Mouse (Mus musculus): ENCODE data around the gene Epor. TPM values are rescaled to one million over a fixed set of nuclear protein-coding genes. Genes with fewer than 3 reads are reported as not detected.

Gene Epor
- polyA plus RNA-seq, 1 experiment = 0.57 TPM

- Histone ChIP-seq H3K27me3 (ENCODE audit: control insufficient read depth, insufficient read depth, low read length, poor library complexity, severe bottlenecking) (no peaks in the 10 kb centered on the region), H3K27ac (ENCODE audit: insufficient read depth, low read length) (no peak overlapping the region), H3K9ac (ENCODE audit: low read depth, poor library complexity, severe bottlenecking) (no peak overlapping the region), H3K9me3 (replicated peaks; ENCODE audit: control insufficient read depth, insufficient read depth, low read length, poor library complexity, severe bottlenecking) (no peaks in the 10 kb centered on the region), H3K36me3 (ENCODE audit: control insufficient read depth, insufficient read depth, low read length, poor library complexity, severe bottlenecking) (no peaks in the 10 kb centered on the region), H3K4me1 (ENCODE audit: control insufficient read depth, insufficient read depth, low read length) (no peaks in the 10 kb centered on the region), H3K4me3 (ENCODE audit: low read depth, low read length) (no peak overlapping the region)
- TF ChIP-seq EP300 (IDR thresholded peaks at IDR 0.05; ENCODE audit: insufficient read depth, low read depth, low read length) (no peak), CTCF (IDR thresholded peaks at IDR 0.05; ENCODE audit: low read depth, low read length) (no peak), POLR2A (IDR thresholded peaks at IDR 0.05; ENCODE audit: insufficient read depth, low read length) (no peak)
Measured at GRCm38 (mm10) chr9:21925506-21925905, 37.8 kb downstream of the Epor start.

- TF ChIP-seq POLR2A (IDR thresholded peaks at IDR 0.05; ENCODE audit: insufficient read depth, low read length) (no peak), EP300 (IDR thresholded peaks at IDR 0.05; ENCODE audit: insufficient read depth, low read depth, low read length) (no peak), CTCF (IDR thresholded peaks at IDR 0.05; ENCODE audit: low read depth, low read length) (no peak)
- H3K27ac ChIP-seq (ENCODE audit: insufficient read depth, low read length) = no peak overlapping the region
- no peaks in the 10 kb centered on the region for H3K4me1 ChIP-seq (ENCODE audit: control insufficient read depth, insufficient read depth, low read length)
- no peak overlapping the region for H3K4me3 ChIP-seq (ENCODE audit: low read depth, low read length)
- no peaks in the 10 kb centered on the region for H3K36me3 ChIP-seq (ENCODE audit: control insufficient read depth, insufficient read depth, low read length, poor library complexity, severe bottlenecking)
- no peaks in the 10 kb centered on the region for H3K27me3 ChIP-seq (ENCODE audit: control insufficient read depth, insufficient read depth, low read length, poor library complexity, severe bottlenecking)
- H3K9me3 ChIP-seq (replicated peaks; ENCODE audit: control insufficient read depth, insufficient read depth, low read length, poor library complexity, severe bottlenecking) = no peaks in the 10 kb centered on the region
- no peak overlapping the region for H3K9ac ChIP-seq (ENCODE audit: low read depth, poor library complexity, severe bottlenecking)
Measured at GRCm38 (mm10) chr9:21925034-21925433, 38.3 kb downstream of the Epor start.

GRCm38 (mm10) chr9:21924099-21924493 is 39.2 kb downstream of the Epor start:
- H3K4me3 ChIP-seq (ENCODE audit: low read depth, low read length) = no peak overlapping the region
- 0 out of 2 replicates have a peak overlapping the region, but pooled peaks have one; percentile 12 for H3K27ac ChIP-seq (ENCODE audit: insufficient read depth, low read length)

DNA sequence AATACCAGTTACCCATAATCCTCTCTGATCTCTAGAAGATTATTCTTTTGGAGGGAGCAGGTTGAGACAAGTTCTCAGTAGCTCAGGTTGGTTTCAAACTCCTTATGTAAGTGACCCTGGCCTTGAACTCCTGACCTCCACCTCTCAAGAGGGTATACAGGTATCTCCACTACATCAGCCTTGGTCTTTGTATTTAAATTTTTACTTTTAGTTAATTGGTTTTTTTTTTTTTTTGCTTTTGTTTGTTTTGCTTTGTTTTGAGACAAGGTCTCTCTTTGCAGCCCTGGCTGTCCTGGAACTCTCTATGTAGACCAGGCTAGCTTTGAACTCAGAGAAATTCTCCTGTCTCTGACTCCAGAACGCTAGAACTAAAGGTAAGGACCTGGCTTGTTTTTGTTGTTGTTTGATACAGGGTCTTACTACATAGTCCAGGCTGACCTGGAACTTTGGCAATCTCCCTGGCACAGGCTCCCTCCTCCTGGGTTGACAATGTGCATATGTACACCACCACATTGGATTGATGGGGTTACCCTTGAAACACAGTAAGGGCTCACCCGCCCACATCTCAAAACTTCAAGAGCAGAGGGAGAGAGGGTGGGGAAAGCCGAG is 39.7 kb downstream of the Epor start:
- TF ChIP-seq POLR2A (IDR thresholded peaks at IDR 0.05; ENCODE audit: insufficient read depth, low read length) = no peak
- TF ChIP-seq CTCF (IDR thresholded peaks at IDR 0.05; ENCODE audit: low read depth, low read length) = no peak
- TF ChIP-seq EP300 (IDR thresholded peaks at IDR 0.05; ENCODE audit: insufficient read depth, low read depth, low read length) = no peak
- Histone ChIP-seq H3K9ac (ENCODE audit: low read depth, poor library complexity, severe bottlenecking) (no peak overlapping the region), H3K27me3 (ENCODE audit: control insufficient read depth, insufficient read depth, low read length, poor library complexity, severe bottlenecking) (no peaks in the 10 kb centered on the region), H3K27ac (ENCODE audit: insufficient read depth, low read length) (no peak overlapping the region; the same call in 1 of the 2 replicates), H3K4me1 (ENCODE audit: control insufficient read depth, insufficient read depth, low read length) (no peaks in the 10 kb centered on the region), H3K9me3 (replicated peaks; ENCODE audit: control insufficient read depth, insufficient read depth, low read length, poor library complexity, severe bottlenecking) (no peaks in the 10 kb centered on the region), H3K36me3 (ENCODE audit: control insufficient read depth, insufficient read depth, low read length, poor library complexity, severe bottlenecking) (no peaks in the 10 kb centered on the region), H3K4me3 (ENCODE audit: low read depth, low read length) (no peak overlapping the region)

More at GRCm38 (mm10) chr9:21924099-21924493, 39.2 kb downstream of the Epor start:
- TF ChIP-seq EP300 (IDR thresholded peaks at IDR 0.05; ENCODE audit: insufficient read depth, low read depth, low read length) (no peak), POLR2A (IDR thresholded peaks at IDR 0.05; ENCODE audit: insufficient read depth, low read length) (no peak), CTCF (IDR thresholded peaks at IDR 0.05; ENCODE audit: low read depth, low read length) (no peak)
- Histone ChIP-seq H3K36me3 (ENCODE audit: control insufficient read depth, insufficient read depth, low read length, poor library complexity, severe bottlenecking) (no peaks in the 10 kb centered on the region), H3K27me3 (ENCODE audit: control insufficient read depth, insufficient read depth, low read length, poor library complexity, severe bottlenecking) (no peaks in the 10 kb centered on the region), H3K9me3 (replicated peaks; ENCODE audit: control insufficient read depth, insufficient read depth, low read length, poor library complexity, severe bottlenecking) (no peaks in the 10 kb centered on the region), H3K9ac (ENCODE audit: low read depth, poor library complexity, severe bottlenecking) (no peak overlapping the region), H3K4me1 (ENCODE audit: control insufficient read depth, insufficient read depth, low read length) (no peaks in the 10 kb centered on the region)

DNA sequence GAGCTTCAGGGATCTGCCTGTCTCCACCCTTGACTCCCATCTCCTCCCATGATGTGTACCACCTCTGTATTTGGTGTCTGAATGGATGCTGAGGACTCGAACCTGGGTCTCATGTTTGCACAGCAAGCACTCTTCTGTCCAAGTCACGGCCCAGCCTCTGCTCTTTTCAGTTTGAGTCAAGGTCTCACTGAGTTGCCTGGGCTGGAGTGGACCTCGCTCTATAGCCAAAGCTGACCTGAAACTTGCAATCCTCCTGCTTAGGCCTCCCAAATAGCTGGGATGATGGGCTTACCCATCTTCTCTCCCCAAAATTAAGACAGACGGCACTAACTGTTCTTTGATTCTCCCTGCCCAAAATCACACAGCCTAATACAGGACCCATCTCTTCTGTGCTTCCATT is 40.3 kb downstream of the Epor start:
- H3K9me3 ChIP-seq (replicated peaks; ENCODE audit: control insufficient read depth, insufficient read depth, low read length, poor library complexity, severe bottlenecking) = no peaks in the 10 kb centered on the region
- TF ChIP-seq EP300 (IDR thresholded peaks at IDR 0.05; ENCODE audit: insufficient read depth, low read depth, low read length) (no peak), POLR2A (IDR thresholded peaks at IDR 0.05; ENCODE audit: insufficient read depth, low read length) (no peak), CTCF (IDR thresholded peaks at IDR 0.05; ENCODE audit: low read depth, low read length) (no peak)
- H3K27me3 ChIP-seq (ENCODE audit: control insufficient read depth, insufficient read depth, low read length, poor library complexity, severe bottlenecking) = no peaks in the 10 kb centered on the region
- no peaks in the 10 kb centered on the region for H3K36me3 ChIP-seq (ENCODE audit: control insufficient read depth, insufficient read depth, low read length, poor library complexity, severe bottlenecking)
- no peak overlapping the region for H3K4me3 ChIP-seq (ENCODE audit: low read depth, low read length)
- no peaks in the 10 kb centered on the region for H3K4me1 ChIP-seq (ENCODE audit: control insufficient read depth, insufficient read depth, low read length)
- H3K27ac ChIP-seq (ENCODE audit: insufficient read depth, low read length) = no peak overlapping the region
- no peak overlapping the region for H3K9ac ChIP-seq (ENCODE audit: low read depth, poor library complexity, severe bottlenecking)

DNA sequence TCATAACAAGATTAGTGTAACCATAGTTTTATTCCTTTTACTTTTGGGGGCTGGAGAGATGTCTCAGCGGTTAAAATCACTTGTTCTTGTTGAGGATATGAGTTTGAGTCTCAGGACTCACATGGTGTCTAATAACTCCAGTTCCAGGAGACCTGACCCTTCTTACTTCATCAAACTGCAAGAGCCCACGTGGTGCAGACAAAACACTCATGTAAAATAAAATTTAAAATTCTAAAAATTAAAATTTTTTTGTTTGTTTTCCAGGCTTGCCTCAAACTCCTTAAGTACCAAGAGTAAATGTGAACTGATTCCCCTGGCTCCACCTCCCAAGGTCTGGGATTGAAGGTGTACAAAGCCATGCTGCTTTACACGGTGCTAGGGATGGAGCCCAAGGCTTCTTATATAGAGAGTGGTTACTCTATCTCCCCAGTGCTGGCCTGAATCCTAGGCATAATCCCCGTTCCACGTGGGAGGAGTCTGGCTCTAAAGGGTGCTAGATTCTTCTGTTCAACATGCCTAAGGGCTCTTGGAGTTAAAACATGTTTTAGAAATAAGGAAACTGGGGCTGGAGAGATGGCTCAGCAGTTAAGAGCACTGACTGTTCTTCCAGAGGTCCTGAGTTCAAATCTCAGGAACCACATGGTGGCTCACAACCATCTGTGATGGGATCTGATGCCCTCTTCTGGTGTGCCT is 44.5 kb downstream of the Epor start:
- H3K27me3 ChIP-seq (ENCODE audit: control insufficient read depth, insufficient read depth, low read length, poor library complexity, severe bottlenecking) = no peaks in the 10 kb centered on the region
- H3K9ac ChIP-seq (ENCODE audit: low read depth, poor library complexity, severe bottlenecking) = no peak overlapping the region
- H3K27ac ChIP-seq (ENCODE audit: insufficient read depth, low read length) = no peak overlapping the region
- no peaks in the 10 kb centered on the region for H3K9me3 ChIP-seq (replicated peaks; ENCODE audit: control insufficient read depth, insufficient read depth, low read length, poor library complexity, severe bottlenecking)
- H3K4me3 ChIP-seq (ENCODE audit: low read depth, low read length) = no peak overlapping the region
- TF ChIP-seq POLR2A (IDR thresholded peaks at IDR 0.05; ENCODE audit: insufficient read depth, low read length) = no peak
- TF ChIP-seq EP300 (IDR thresholded peaks at IDR 0.05; ENCODE audit: insufficient read depth, low read depth, low read length) = no peak
- TF ChIP-seq CTCF (IDR thresholded peaks at IDR 0.05; ENCODE audit: low read depth, low read length) = no peak
- H3K4me1 ChIP-seq (ENCODE audit: control insufficient read depth, insufficient read depth, low read length) = no peaks in the 10 kb centered on the region
- no peaks in the 10 kb centered on the region for H3K36me3 ChIP-seq (ENCODE audit: control insufficient read depth, insufficient read depth, low read length, poor library complexity, severe bottlenecking)

All from ES-Bruce4 (cell line).